Mouse (Mus musculus) mouse embryonic stem cell (cell line): ENCODE results near the gene Taf3.

ENCODE experiments used
- in situ Hi-C, 2 experiments: fragments of 300-500 bp; cut with MboI; formaldehyde crosslinking; loops; 1 replicate in 1 of 2; 3 replicates in 1 of 2; pipeline ENCODE4 v1.14.3; 2019 to 2020; ENCODE audit warnings: low sequenced_read_pairs in 2 of 2, low pct_unique_long_range_greater_than_20kb in 1 of 2, mixed read lengths in 1 of 2; ENCODE audit not compliant: unreplicated experiment in 1 of 2

Gene Taf3

GRCm38 (mm10) chr2:10048461-10048860 is at the start of gene Taf3:
Taf3 (minus strand) TSS chr2:10048596.
- in situ Hi-C loops: no loop called here

- in situ Hi-C loops: loop anchor here in 1 of 2 experiments (10.0 kb wide), 1 partner anchor 200 kb away; no protein-coding TSS in a partner anchor
Measured at GRCm38 (mm10) chr2:10094327-10095100, 46.1 kb upstream of the Taf3 start.

DNA sequence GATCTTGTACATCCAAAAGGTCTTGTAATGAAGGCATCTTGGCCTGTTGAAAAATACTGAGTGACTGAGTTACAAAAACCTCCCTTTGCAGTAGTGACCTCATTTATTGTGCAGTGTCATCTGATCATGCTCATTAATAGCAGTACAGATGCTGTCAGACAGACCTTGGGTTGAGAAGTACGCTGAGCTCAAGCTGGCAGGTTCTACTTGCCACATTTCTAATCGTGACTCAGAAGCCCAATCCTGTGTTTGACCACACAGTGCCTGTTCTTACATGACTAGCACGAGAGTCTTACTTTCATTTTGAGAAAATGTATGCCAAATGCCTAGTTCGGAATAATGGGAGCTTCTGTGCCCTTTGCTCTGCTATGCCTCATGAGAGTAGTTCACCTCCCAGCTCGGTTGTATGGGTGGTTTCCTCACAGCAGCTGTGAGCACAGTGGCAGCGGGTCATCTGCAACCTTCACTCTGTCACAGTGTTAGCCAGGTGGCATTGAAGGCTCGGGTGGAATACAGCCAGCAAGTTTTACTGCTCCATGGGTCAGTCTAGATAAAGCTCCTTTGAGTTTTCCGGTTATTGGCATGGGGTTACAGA is 39.0 kb upstream of the Taf3 start:
- in situ Hi-C loops: no loop called here

- in situ Hi-C loops: no loop called here
Measured at GRCm38 (mm10) chr2:10082737-10083136, 34.3 kb upstream of the Taf3 start.

- in situ Hi-C loops: no loop called here
Measured at GRCm38 (mm10) chr2:10081453-10082080, 33.2 kb upstream of the Taf3 start.

DNA sequence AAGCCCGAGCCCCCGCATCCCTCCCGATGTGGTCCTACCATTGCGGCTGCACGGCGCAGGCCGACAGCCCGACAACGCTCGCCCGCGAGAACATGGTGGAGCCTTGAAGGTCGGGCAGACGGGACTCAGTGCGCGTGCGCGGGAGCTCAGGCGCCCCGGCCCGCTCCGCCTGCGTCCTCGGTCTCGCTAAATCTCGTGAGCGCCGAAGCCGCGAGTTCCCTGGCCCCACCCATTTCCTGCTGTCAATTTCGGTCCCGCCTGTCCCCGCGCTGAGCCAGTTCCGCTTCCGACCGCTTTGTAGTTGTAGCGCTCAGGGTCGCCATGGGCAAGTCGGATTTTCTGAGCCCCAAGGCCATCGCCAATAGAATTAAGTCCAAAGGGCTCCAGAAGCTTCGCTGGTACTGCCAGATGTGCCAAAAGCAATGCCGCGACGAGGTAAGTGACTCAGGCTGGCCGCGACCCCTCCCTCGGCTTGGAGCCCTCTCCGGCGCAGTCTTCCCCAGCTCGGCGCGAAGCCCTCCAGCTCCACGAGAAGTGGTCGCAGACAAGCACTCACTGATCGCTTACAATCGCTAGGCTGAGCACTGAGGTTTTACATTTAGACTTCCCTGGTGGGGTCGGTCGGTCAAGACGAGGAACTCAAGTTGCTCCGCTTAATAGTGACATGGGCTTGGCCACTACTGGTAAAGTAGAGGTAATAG is 32.1 kb upstream of the Taf3 start, which contains the start of the genes Atp5c1 and Kin:
Gene Atp5c1 (minus strand): TSS at position 201 of the 701 bp plus-strand sequence.
Gene Kin (plus strand): TSS at position 284 of the 701 bp plus-strand sequence.
- in situ Hi-C loops: no loop called here

- in situ Hi-C loops: no loop called here
Measured at GRCm38 (mm10) chr2:10079745-10080309, 31.4 kb upstream of the Taf3 start.

- in situ Hi-C loops: no loop called here
Measured at GRCm38 (mm10) chr2:10076675-10077074, 28.3 kb upstream of the Taf3 start.

- in situ Hi-C loops: no loop called here
Measured at GRCm38 (mm10) chr2:10074470-10074869, 26.1 kb upstream of the Taf3 start.

DNA sequence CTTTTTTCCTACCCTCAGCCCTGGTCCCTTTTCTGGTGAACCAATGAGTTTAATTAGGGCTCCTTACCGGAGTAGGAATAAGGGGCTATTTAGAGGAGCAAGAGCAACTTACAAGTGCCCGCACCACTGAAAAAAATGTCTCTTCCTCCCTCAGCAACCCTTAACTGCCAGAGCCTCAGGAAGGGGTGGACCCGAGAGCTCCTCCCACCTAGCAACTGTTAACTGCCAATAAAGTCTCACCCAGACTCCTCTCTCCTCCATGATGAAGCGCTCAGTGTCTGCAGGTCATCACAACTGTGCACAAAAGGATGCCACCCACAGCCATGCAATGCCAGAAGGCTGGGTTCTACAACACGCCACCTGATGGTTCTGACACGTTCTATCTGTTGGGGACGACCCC is 23.4 kb upstream of the Taf3 start:
- in situ Hi-C loops: no loop called here

DNA sequence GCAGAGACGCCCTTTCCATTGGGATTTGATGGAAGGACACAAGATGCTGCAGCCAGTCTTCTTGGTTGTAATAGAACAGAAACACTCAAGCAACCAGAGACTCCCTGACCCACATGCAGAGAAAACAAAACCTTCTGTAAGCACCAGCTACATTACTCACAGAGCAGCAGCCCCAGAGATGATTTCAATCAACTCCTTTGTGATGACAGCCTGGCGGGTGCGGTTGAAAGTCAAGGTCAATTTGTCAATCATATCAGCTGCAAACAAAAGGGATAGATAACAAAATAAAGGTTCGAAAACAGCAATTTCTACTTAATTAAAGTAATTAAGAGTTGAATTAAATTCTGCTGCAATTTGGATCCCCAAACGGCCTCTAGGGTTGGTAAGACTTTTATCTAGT is 10.4 kb upstream of the Taf3 start:
- in situ Hi-C loops: no loop called here

DNA sequence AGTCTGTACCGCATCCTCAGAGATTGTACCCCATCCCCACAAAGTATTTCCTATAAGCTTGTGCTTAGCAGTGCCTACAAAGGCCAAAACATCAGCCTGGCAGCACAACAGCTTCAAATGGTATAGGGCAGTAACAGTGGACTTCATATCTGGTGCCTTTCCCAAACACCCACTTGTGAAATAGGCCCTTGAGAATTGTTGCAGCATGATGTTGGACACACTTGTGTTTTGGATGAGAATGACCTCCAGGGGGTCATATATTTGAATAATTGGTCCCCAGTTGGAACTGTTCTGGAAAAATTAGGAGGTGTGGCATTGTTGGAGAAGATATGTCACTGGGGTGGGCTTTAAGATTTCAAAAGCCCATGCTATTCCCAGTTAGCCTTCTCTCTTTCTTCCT is 3.6 kb upstream of the Taf3 start:
- in situ Hi-C loops: no loop called here

GRCm38 (mm10) chr2:10050878-10051277 is 2.5 kb upstream of the Taf3 start:
- in situ Hi-C loops: no loop called here

GRCm38 (mm10) chr2:10049456-10049855 is 1.1 kb upstream of the Taf3 start:
- in situ Hi-C loops: no loop called here

GRCm38 (mm10) chr2:10047758-10048436 is 499 bp downstream of the Taf3 start:
- in situ Hi-C loops: no loop called here

GRCm38 (mm10) chr2:10034976-10035375 is 13.4 kb downstream of the Taf3 start:
- in situ Hi-C loops: no loop called here

- in situ Hi-C loops: no loop called here
Measured at GRCm38 (mm10) chr2:10033684-10034083, 14.7 kb downstream of the Taf3 start.

- in situ Hi-C loops: no loop called here
Measured at GRCm38 (mm10) chr2:10029755-10030154, 18.6 kb downstream of the Taf3 start.
